Mouse (Mus musculus): Measurements from ENCODE around the gene Ankrd11. TPM values are rescaled to one million over a fixed set of nuclear protein-coding genes. Genes with fewer than 3 reads are reported as not detected.

Gene Ankrd11
- polyA plus RNA-seq, 1 experiment: 67.5 TPM

GRCm38 (mm10) chr8:122960323-122960722 is 81.8 kb downstream of the Ankrd11 start:
- Histone ChIP-seq H3K4me3 (replicated peaks; ENCODE audit: extremely low read depth, low read depth, low read length) (no peak overlapping the region), H3K4me1 (ENCODE audit: control insufficient read depth, insufficient read depth, low read length) (peaks cover 27% of the 10 kb centered on the region)
- no peak for DNase-seq
- 52% methylated on average over 5 of the region's 5 CpGs for WGBS
- TF ChIP-seq CTCF (IDR thresholded peaks at IDR 0.05; ENCODE audit: insufficient read depth, low read length): no peak
- TF ChIP-seq POLR2A (IDR thresholded peaks at IDR 0.05; ENCODE audit: borderline replicate concordance, extremely low read depth, low read depth, low read length): no peak

GRCm38 (mm10) chr8:122955997-122956396 is 86.1 kb downstream of the Ankrd11 start:
- 86% methylated on average over 3 of the region's 3 CpGs for WGBS
- no peak for TF ChIP-seq POLR2A (IDR thresholded peaks at IDR 0.05; ENCODE audit: borderline replicate concordance, extremely low read depth, low read depth, low read length)
- TF ChIP-seq CTCF (IDR thresholded peaks at IDR 0.05; ENCODE audit: insufficient read depth, low read length): no peak

GRCm38 (mm10) chr8:122955195-122955594 is 86.9 kb downstream of the Ankrd11 start:
- Histone ChIP-seq H3K4me3 (replicated peaks; ENCODE audit: extremely low read depth, low read depth, low read length) (no peak overlapping the region), H3K4me1 (ENCODE audit: control insufficient read depth, insufficient read depth, low read length) (peaks cover 28% of the 10 kb centered on the region)
- TF ChIP-seq POLR2A (IDR thresholded peaks at IDR 0.05; ENCODE audit: borderline replicate concordance, extremely low read depth, low read depth, low read length): no peak
- no peak for DNase-seq

More at GRCm38 (mm10) chr8:122955997-122956396, 86.1 kb downstream of the Ankrd11 start:
- H3K4me3 ChIP-seq (replicated peaks; ENCODE audit: extremely low read depth, low read depth, low read length): no peak overlapping the region
- DNase-seq: no peak
- H3K4me1 ChIP-seq (ENCODE audit: control insufficient read depth, insufficient read depth, low read length): peaks cover 32% of the 10 kb centered on the region

DNA sequence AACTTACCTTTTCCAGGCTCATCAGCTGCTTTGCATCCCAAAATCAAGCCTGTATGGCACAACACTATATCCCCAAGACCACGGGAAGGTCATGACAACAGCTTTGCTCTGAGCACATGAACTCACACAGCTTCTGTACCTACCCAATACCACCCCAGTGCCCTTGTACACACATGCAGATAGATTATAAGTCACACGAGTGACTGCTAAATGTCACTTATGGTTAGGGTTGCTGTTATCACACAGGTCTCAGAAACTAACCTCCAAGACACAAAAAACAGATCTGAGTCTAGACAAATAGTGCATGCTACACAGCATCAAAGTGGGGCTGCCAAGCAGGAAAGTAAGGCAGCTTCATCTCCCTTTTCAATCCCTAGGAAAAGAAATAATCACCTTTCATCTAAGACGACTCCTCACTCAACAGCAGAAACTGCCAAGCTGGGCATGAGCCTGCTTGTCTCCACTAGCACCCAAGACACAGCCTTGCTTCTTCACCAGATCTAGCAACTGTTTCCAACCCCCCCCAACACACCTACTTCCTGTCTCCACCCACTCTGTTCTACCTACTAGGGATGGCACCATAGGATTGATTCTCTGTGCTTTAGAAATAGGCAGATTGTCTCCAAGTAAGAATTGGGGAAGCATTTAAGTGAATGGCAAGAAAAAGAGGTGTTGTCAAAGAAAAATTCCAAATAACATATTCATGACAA is 87.8 kb downstream of the Ankrd11 start:
- WGBS: 63% methylated on average over 3 of the region's 3 CpGs
- Histone ChIP-seq H3K4me1 (ENCODE audit: control insufficient read depth, insufficient read depth, low read length) (peaks cover 29% of the 10 kb centered on the region), H3K4me3 (replicated peaks; ENCODE audit: extremely low read depth, low read depth, low read length) (no peak overlapping the region)
- no peak for DNase-seq
- no peak for TF ChIP-seq POLR2A (IDR thresholded peaks at IDR 0.05; ENCODE audit: borderline replicate concordance, extremely low read depth, low read depth, low read length)
- no peak for TF ChIP-seq CTCF (IDR thresholded peaks at IDR 0.05; ENCODE audit: insufficient read depth, low read length)

- 61% methylated on average over 6 of the region's 6 CpGs for WGBS
- no peak for DNase-seq
- TF ChIP-seq CTCF (IDR thresholded peaks at IDR 0.05; ENCODE audit: insufficient read depth, low read length): no peak
- TF ChIP-seq POLR2A (IDR thresholded peaks at IDR 0.05; ENCODE audit: borderline replicate concordance, extremely low read depth, low read depth, low read length): no peak
- H3K4me1 ChIP-seq (ENCODE audit: control insufficient read depth, insufficient read depth, low read length): peaks cover 29% of the 10 kb centered on the region
- H3K4me3 ChIP-seq (replicated peaks; ENCODE audit: extremely low read depth, low read depth, low read length): no peak overlapping the region
These were observed 89.0 kb downstream of the Ankrd11 start for GRCm38 (mm10) chr8:122953028-122953427.

DNA sequence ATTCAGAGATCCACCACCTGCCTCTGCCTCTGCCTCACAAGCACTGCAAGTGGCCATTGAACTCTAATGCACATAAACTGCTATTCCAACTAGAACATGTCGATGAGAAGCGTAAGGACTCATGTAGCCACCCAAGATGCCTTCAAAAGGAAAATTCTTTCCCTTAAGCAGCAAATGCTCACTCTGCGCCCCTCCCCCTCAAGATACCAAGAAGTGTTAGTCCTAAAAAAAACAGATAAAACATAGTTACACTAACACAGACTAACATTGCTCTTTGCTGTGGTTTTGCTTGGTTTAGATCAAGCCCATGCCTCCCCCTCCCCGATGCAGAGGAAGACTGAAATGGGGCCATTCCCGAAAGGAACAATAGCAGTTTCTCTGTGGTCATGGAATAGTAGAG is 90.6 kb downstream of the Ankrd11 start:
- 70% methylated on average over 5 of the region's 5 CpGs for WGBS
- no peak for DNase-seq
- no peak overlapping the region for H3K4me3 ChIP-seq (replicated peaks; ENCODE audit: extremely low read depth, low read depth, low read length)
- H3K4me1 ChIP-seq (ENCODE audit: control insufficient read depth, insufficient read depth, low read length): peaks cover 23% of the 10 kb centered on the region
- TF ChIP-seq POLR2A (IDR thresholded peaks at IDR 0.05; ENCODE audit: borderline replicate concordance, extremely low read depth, low read depth, low read length) (no peak), CTCF (IDR thresholded peaks at IDR 0.05; ENCODE audit: insufficient read depth, low read length) (no peak)

DNA sequence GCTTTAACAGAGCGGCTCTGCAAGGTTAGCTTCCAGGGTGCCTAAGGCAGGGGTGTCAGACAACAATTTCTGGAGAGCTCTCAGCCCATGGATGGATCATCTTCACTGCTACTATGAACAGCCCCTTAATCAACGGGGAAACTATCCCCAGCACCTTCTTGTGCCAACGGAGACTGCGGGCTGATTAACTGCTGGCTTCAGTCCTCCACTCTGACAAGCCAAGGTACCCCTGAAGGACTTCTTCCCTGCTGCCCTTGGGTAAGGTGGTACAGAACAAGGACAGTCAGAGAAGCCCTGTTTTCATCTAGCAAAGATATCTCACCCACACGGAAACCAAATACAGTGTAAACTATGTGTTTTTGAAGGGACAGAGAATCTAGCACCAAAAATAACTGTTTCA is 92.4 kb downstream of the Ankrd11 start:
- H3K4me3 ChIP-seq (replicated peaks; ENCODE audit: extremely low read depth, low read depth, low read length): no peak overlapping the region
- DNase-seq: no peak
- H3K4me1 ChIP-seq (ENCODE audit: control insufficient read depth, insufficient read depth, low read length): peaks cover 17% of the 10 kb centered on the region
- WGBS: 57% methylated on average over 5 of the region's 5 CpGs
- TF ChIP-seq POLR2A (IDR thresholded peaks at IDR 0.05; ENCODE audit: borderline replicate concordance, extremely low read depth, low read depth, low read length): no peak
- TF ChIP-seq CTCF (IDR thresholded peaks at IDR 0.05; ENCODE audit: insufficient read depth, low read length): no peak

DNA sequence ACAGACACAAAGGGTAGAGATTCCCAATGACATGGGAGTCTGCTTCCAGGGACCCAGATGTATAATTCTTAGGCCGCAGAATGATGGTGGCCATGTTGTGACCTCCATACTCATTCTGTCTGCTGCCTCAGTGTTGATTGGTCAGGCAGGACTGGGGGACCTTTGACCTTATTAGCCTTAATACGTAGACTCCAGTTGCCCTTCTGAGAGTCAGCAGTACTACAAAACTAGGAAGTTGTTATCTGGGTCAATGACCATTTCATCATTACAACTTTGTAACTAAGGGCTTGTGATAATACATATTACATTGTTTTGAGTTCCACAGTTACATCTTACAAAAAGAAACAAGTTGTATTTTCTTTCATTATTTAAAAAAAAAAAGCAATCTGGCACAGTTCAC is 96.3 kb downstream of the Ankrd11 start:
- H3K4me3 ChIP-seq (replicated peaks; ENCODE audit: extremely low read depth, low read depth, low read length): no peak overlapping the region
- 59% methylated on average over 2 of the region's 2 CpGs for WGBS
- DNase-seq: no peak
- H3K4me1 ChIP-seq (ENCODE audit: control insufficient read depth, insufficient read depth, low read length): peaks cover 16% of the 10 kb centered on the region; the same call in 1 of the 2 replicates
- TF ChIP-seq POLR2A (IDR thresholded peaks at IDR 0.05; ENCODE audit: borderline replicate concordance, extremely low read depth, low read depth, low read length) (no peak), CTCF (IDR thresholded peaks at IDR 0.05; ENCODE audit: insufficient read depth, low read length) (no peak)

DNA sequence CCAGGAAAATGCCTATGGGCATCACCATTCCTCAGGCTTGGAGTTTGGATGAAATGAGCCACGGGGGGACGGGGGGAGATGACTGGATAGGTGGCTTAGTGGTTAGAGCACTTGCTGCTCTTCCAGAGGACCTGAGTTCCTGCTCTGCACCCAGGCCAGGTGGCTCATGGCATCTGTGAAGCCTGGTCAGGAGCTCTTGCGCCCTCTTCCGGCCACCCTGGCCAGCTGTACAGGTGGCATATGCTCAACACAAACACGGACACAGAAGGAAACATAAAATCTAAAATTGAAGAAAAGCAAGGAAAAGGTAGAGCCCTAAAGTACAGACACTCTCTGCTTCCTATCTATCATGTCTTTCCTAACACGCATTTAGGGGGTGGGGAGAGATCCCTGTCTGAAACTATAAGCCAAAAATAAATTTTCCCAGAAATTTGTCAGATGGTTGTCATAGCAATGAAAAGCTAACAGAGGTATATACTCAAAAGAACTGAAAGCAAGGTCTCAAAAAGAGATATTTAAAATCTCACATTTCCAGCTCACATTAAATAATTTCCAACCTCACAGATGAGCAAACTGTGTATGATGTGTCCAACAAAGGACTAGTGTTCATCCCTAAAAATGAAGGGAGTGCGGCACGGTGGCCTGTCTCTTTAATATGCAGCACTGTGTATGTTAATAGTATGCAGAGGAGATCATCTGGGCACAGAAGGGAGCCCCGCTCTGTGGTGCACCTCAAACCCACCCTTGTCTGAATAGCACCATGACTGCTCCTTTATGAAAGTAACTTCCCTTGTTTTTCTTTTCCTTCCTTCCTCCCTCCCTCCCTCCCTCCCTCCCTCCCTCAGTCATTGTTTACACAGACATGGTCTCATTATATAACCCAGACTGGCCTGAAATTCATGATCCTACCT is 99.0 kb downstream of the Ankrd11 start:
- TF ChIP-seq POLR2A (IDR thresholded peaks at IDR 0.05; ENCODE audit: borderline replicate concordance, extremely low read depth, low read depth, low read length) (no peak), CTCF (IDR thresholded peaks at IDR 0.05; ENCODE audit: insufficient read depth, low read length) (peak; percentile 29)
- no peak for DNase-seq
- 68% methylated on average over 9 of the region's 9 CpGs for WGBS
- Histone ChIP-seq H3K4me1 (ENCODE audit: control insufficient read depth, insufficient read depth, low read length) (peaks cover 24% of the 10 kb centered on the region), H3K4me3 (replicated peaks; ENCODE audit: extremely low read depth, low read depth, low read length) (no peak overlapping the region)
